Comparison of ENCODE assay signal across 26 mouse cellular contexts in genomic region chr3:139796685-139797084, GRCm38 (mm10).
"Had no signal": no experiment of that assay in that cellular context is flagged by ENCODE, and none has a peak within 500 bp of the region (broad histone marks: within the 10 kb centered on the region; RNA-seq: fewer than 3 reads in every experiment).

No protein-coding gene starts in this region.

- H3K4me3 ChIP-seq: heart, adult 2 months; heart, embryonic 13.5 days; heart, embryonic 15.5 days; hindbrain, embryonic 13.5 days; hindbrain, embryonic 15.5 days; kidney, embryonic 15.5 days; limb, embryonic 13.5 days; limb, embryonic 15.5 days; liver, embryonic 12.5 days had no signal

- H3K4me1 ChIP-seq: heart, embryonic 13.5 days; heart, embryonic 15.5 days; hindbrain, embryonic 15.5 days; kidney, embryonic 15.5 days; limb, embryonic 13.5 days; limb, embryonic 15.5 days; liver, embryonic 12.5 days had no signal

- DNase-seq: gastrocnemius, postnatal 14 days; gastrocnemius, postnatal 36 days; heart, adult 11 months; heart, adult 2 months; heart, postnatal 14 days; heart, postnatal 36 days; kidney, adult 11 months; kidney, adult 2 months; kidney, adult 9 months; kidney, postnatal 14 days; kidney, postnatal 36 days; layer of hippocampus, adult 9-11 months; layer of hippocampus, postnatal 36 days; left cerebral cortex, postnatal 4 days had no signal

- ATAC-seq: hindbrain, postnatal 0 days; intestine, embryonic 16.5 days; liver, embryonic 12.5 days had no signal

- H3K36me3 ChIP-seq: heart, embryonic 13.5 days; heart, embryonic 15.5 days; hindbrain, embryonic 13.5 days; hindbrain, embryonic 15.5 days; kidney, embryonic 15.5 days; limb, embryonic 13.5 days; limb, embryonic 15.5 days; liver, embryonic 12.5 days had no signal

- H3K27ac ChIP-seq: heart, adult 2 months; heart, embryonic 13.5 days; heart, embryonic 15.5 days; hindbrain, embryonic 13.5 days; hindbrain, embryonic 15.5 days; hindbrain, postnatal 0 days; kidney, embryonic 15.5 days; limb, embryonic 13.5 days; limb, embryonic 15.5 days; liver, embryonic 12.5 days; liver, embryonic 14.5 days had no signal

- H3K9me3 ChIP-seq: heart, embryonic 13.5 days; heart, embryonic 15.5 days; hindbrain, embryonic 13.5 days; hindbrain, embryonic 15.5 days; kidney, embryonic 15.5 days; limb, embryonic 13.5 days; limb, embryonic 15.5 days; liver, embryonic 12.5 days had no signal

- H3K4me2 ChIP-seq: heart, embryonic 11.5 days; heart, embryonic 13.5 days; heart, embryonic 15.5 days; hindbrain, embryonic 13.5 days; hindbrain, embryonic 15.5 days; kidney, embryonic 15.5 days; limb, embryonic 13.5 days; limb, embryonic 15.5 days; liver, embryonic 12.5 days had no signal

- H3K27me3 ChIP-seq: heart, embryonic 13.5 days; heart, embryonic 15.5 days; hindbrain, embryonic 13.5 days; hindbrain, embryonic 15.5 days; kidney, embryonic 15.5 days; limb, embryonic 13.5 days; limb, embryonic 15.5 days; liver, embryonic 12.5 days had no signal

- H3K9ac ChIP-seq: heart, embryonic 13.5 days; heart, embryonic 15.5 days; hindbrain, embryonic 13.5 days; hindbrain, embryonic 15.5 days; kidney, embryonic 15.5 days; limb, embryonic 13.5 days; limb, embryonic 15.5 days; liver, embryonic 12.5 days; liver, embryonic 14.5 days had no signal
